Mouse (Mus musculus) hindbrain, postnatal 0 days (tissue): ENCODE measurements around the gene Slc5a10. TPM values are rescaled to one million over a fixed set of nuclear protein-coding genes. Genes with fewer than 3 reads are reported as not detected.
"Not testable (repeated sequence)": the region's sequence is repeated elsewhere in the genome, so short reads cannot be mapped to it uniquely, and the experiment has no call there.

Experiments used
- ATAC-seq: fragments of 200-750 bp; cut with Nextera tagmentation; 2 replicates; pipeline ENCODE4 v1.8.0; 2017; ENCODE audit warnings: mild to moderate bottlenecking, moderate TSS enrichment, moderate library complexity
- DNase-seq: peaks from one replicate; pipeline ENCODE4 v3.0.0-alpha.2; 2015; ENCODE audit warnings: low spot score
- H3K27ac ChIP-seq: fragments of 300-500 bp; sonication (generic); 2 replicates; pipeline ENCODE4 v1.5.1; 2014; ENCODE audit warnings: mild to moderate bottlenecking
- H3K27me3 ChIP-seq: fragments of 300-500 bp; sonication (generic); 2 replicates; pipeline ENCODE4 v1.6.1; 2014; ENCODE audit warnings: low read length, mixed read lengths; ENCODE audit not compliant: insufficient read depth
- H3K36me3 ChIP-seq: fragments of 300-500 bp; sonication (generic); 2 replicates; pipeline ENCODE4 v1.6.1; 2014; ENCODE audit warnings: low read length, mixed read lengths; ENCODE audit not compliant: insufficient read depth
- H3K4me1 ChIP-seq: fragments of 300-500 bp; sonication (generic); 2 replicates; pipeline ENCODE4 v1.6.1; 2014; ENCODE audit warnings: antibody characterized with exemption, low read length, mixed read lengths; ENCODE audit not compliant: insufficient read depth
- H3K4me2 ChIP-seq: fragments of 300-500 bp; sonication (generic); 2 replicates; pipeline ENCODE4 v1.6.1; 2014; ENCODE audit warnings: low read depth, mild to moderate bottlenecking, low read length, moderate library complexity, mixed read lengths
- H3K4me3 ChIP-seq: fragments of 300-500 bp; sonication (generic); 2 replicates; pipeline ENCODE4 v1.5.1; 2014; ENCODE audit warnings: low read length
- H3K9ac ChIP-seq: fragments of 300-500 bp; sonication (generic); replicated peaks from 2 replicates; pipeline ENCODE4 v1.6.1; 2014; ENCODE audit warnings: mild to moderate bottlenecking, low read length, moderate library complexity, mixed read lengths
- H3K9me3 ChIP-seq: fragments of 300-500 bp; sonication (generic); 2 replicates; pipeline ENCODE4 v1.6.1; 2016; ENCODE audit warnings: low read length, mixed read lengths
- CTCF ChIP-seq: IDR thresholded peaks from 2 replicates; pipeline ENCODE4 v1.5.1; 2016; ENCODE audit warnings: antibody characterized with exemption, control low read depth, low read depth
- WGBS: fragments of 180-500 bp; shearing (Covaris S2); extraction: QIAGEN DNeasy Blood & Tissue Kit; methylation state at CpG from one replicate; pipeline ENCODE4 v1.1.7; 2014; 5-methylcytosine and 5-hydroxymethylcytosine counted together
- polyA plus RNA-seq: library from polyadenylated mRNA; unstranded; fragments of >200 nt; fragmentation: Nextera tagmentation; extraction: Ambion mirVana; gene quantifications from 2 replicates; pipeline ENCODE4 v1.2.1, GENCODE M21; 2015
- total RNA-seq: library from RNA; depleted of rRNA; stranded (reverse); fragments of >200 nt; gene quantifications from 2 replicates; pipeline ENCODE4 v1.2.3, GENCODE M21; 2014

Gene Slc5a10
- total and polyA plus RNA-seq, 2 experiments from 2014 or later = 0.19 to 0.21 TPM

GRCm38 (mm10) chr11:61639601-61640177, 80.9 kb downstream of the Slc5a10 start:
- H3K4me3 ChIP-seq = no peak overlapping the region
- H3K4me2 ChIP-seq = no peak overlapping the region
- no peaks in the 10 kb centered on the region for H3K36me3 ChIP-seq
- H3K27ac ChIP-seq = no peak overlapping the region
- TF ChIP-seq CTCF = no peak
- 98% methylated on average over 6 of the region's 6 CpGs for WGBS
- H3K27me3 ChIP-seq = no peaks in the 10 kb centered on the region
- DNase-seq (no peak), ATAC-seq (no peak)
- H3K4me1 ChIP-seq = no peaks in the 10 kb centered on the region
- H3K9ac ChIP-seq = no peak overlapping the region
- H3K9me3 ChIP-seq = no peaks in the 10 kb centered on the region

GRCm38 (mm10) chr11:61638764-61639536, 81.7 kb downstream of the Slc5a10 start:
- 76% methylated on average over 12 of the region's 12 CpGs for WGBS
- ATAC-seq (no peak), DNase-seq (no peak)
- TF ChIP-seq CTCF = no peak
- Histone ChIP-seq H3K4me3 (no peak overlapping the region), H3K4me1 (no peaks in the 10 kb centered on the region), H3K36me3 (no peaks in the 10 kb centered on the region), H3K9me3 (no peaks in the 10 kb centered on the region), H3K9ac (no peak overlapping the region), H3K27me3 (no peaks in the 10 kb centered on the region), H3K4me2 (no peak overlapping the region), H3K27ac (no peak overlapping the region)

- no peak overlapping the region for H3K4me2 ChIP-seq
Measured at GRCm38 (mm10) chr11:61637856-61638255, 82.8 kb downstream of the Slc5a10 start.

GRCm38 (mm10) chr11:61637413-61637812, 83.2 kb downstream of the Slc5a10 start:
- no peaks in the 10 kb centered on the region for H3K4me1 ChIP-seq
- no peaks in the 10 kb centered on the region for H3K36me3 ChIP-seq
- no peak for TF ChIP-seq CTCF
- H3K4me3 ChIP-seq = no peak overlapping the region
- H3K27me3 ChIP-seq = no peaks in the 10 kb centered on the region
- H3K9me3 ChIP-seq = no peaks in the 10 kb centered on the region
- H3K27ac ChIP-seq = no peak overlapping the region
- no peak overlapping the region for H3K4me2 ChIP-seq
- H3K9ac ChIP-seq = no peak overlapping the region
- no peak for DNase-seq
- ATAC-seq = no peak
- WGBS = 63% methylated on average over 1 of the region's 1 CpGs

More at GRCm38 (mm10) chr11:61637856-61638255, 82.8 kb downstream of the Slc5a10 start:
- H3K4me3 ChIP-seq = no peak overlapping the region
- ATAC-seq (no peak), DNase-seq (no peak)
- H3K36me3 ChIP-seq = no peaks in the 10 kb centered on the region
- no peaks in the 10 kb centered on the region for H3K27me3 ChIP-seq
- H3K27ac ChIP-seq = no peak overlapping the region
- no peaks in the 10 kb centered on the region for H3K9me3 ChIP-seq
- H3K4me1 ChIP-seq = no peaks in the 10 kb centered on the region
- 86% methylated on average over 3 of the region's 3 CpGs for WGBS
- TF ChIP-seq CTCF = no peak
- no peak overlapping the region for H3K9ac ChIP-seq

- not testable (repeated sequence) for H3K9ac ChIP-seq, H3K9me3 ChIP-seq, H3K27me3 ChIP-seq, H3K4me3 ChIP-seq, H3K4me1 ChIP-seq, H3K27ac ChIP-seq, H3K4me2 ChIP-seq, H3K36me3 ChIP-seq, ATAC-seq, DNase-seq
- WGBS = 87% methylated on average over 3 of the region's 4 CpGs
Measured at GRCm38 (mm10) chr11:61636309-61636708, 84.3 kb downstream of the Slc5a10 start.

- Histone ChIP-seq H3K27me3 (no peaks in the 10 kb centered on the region), H3K4me2 (no peak overlapping the region), H3K9me3 (no peaks in the 10 kb centered on the region), H3K36me3 (no peaks in the 10 kb centered on the region), H3K27ac (no peak overlapping the region), H3K4me3 (no peak overlapping the region), H3K4me1 (no peaks in the 10 kb centered on the region), H3K9ac (no peak overlapping the region)
- DNase-seq (no peak), ATAC-seq (no peak)
- WGBS = 60% methylated on average over 3 of the region's 3 CpGs
- peak; percentile 46 for TF ChIP-seq CTCF
Measured at GRCm38 (mm10) chr11:61629621-61630020, 91.0 kb downstream of the Slc5a10 start.

GRCm38 (mm10) chr11:61626509-61626908, 94.1 kb downstream of the Slc5a10 start:
- DNase-seq (no peak), ATAC-seq (no peak)
- TF ChIP-seq CTCF = no peak
- Histone ChIP-seq H3K27me3 (no peaks in the 10 kb centered on the region), H3K27ac (no peak overlapping the region), H3K4me3 (no peak overlapping the region), H3K36me3 (no peaks in the 10 kb centered on the region), H3K4me2 (no peak overlapping the region), H3K4me1 (no peaks in the 10 kb centered on the region), H3K9me3 (no peaks in the 10 kb centered on the region), H3K9ac (no peak overlapping the region)
- 89% methylated on average over 1 of the region's 1 CpGs for WGBS
